Mouse (Mus musculus) heart, embryonic 16.5 days (tissue): ENCODE results near the gene 4931440F15Rik. TPM values are rescaled to one million over a fixed set of nuclear protein-coding genes. Genes with fewer than 3 reads are reported as not detected.
"Not testable (repeated sequence)": the region's sequence is repeated elsewhere in the genome, so short reads cannot be mapped to it uniquely, and the experiment has no call there.

ENCODE experiments used
- ATAC-seq: fragments of 200-750 bp; cut with Nextera tagmentation; replicated peaks from 2 replicates; pipeline ENCODE4 v1.8.0; 2017; ENCODE audit warnings: moderate number of reproducible peaks; ENCODE audit not compliant: insufficient read depth, low FRiP score; ENCODE audit errors: extremely low read depth
- H3K27ac ChIP-seq: fragments of 300-500 bp; sonication (generic); 2 replicates; pipeline ENCODE4 v1.5.1; 2014; ENCODE audit warnings: mild to moderate bottlenecking, low read length, control low read depth, moderate library complexity
- H3K27me3 ChIP-seq: fragments of 300-500 bp; sonication (generic); 2 replicates; pipeline ENCODE4 v1.6.1; 2014; ENCODE audit warnings: low read length, mixed read lengths; ENCODE audit not compliant: control insufficient read depth, insufficient read depth
- H3K36me3 ChIP-seq: fragments of 300-500 bp; sonication (generic); 2 replicates; pipeline ENCODE4 v1.6.1; 2014; ENCODE audit not compliant: control insufficient read depth, insufficient read depth
- H3K4me1 ChIP-seq: fragments of 300-500 bp; sonication (generic); 2 replicates; pipeline ENCODE4 v1.6.1; 2014; ENCODE audit warnings: low read length, mixed read lengths; ENCODE audit not compliant: control insufficient read depth, insufficient read depth
- H3K4me2 ChIP-seq: fragments of 300-500 bp; sonication (generic); 2 replicates; pipeline ENCODE4 v1.6.1; 2014; ENCODE audit warnings: low read depth, mild to moderate bottlenecking, control low read depth, low read length
- H3K4me3 ChIP-seq: fragments of 300-500 bp; sonication (generic); 2 replicates; pipeline ENCODE4 v1.5.1; 2014; ENCODE audit warnings: mild to moderate bottlenecking, control low read depth, low read length
- H3K9ac ChIP-seq: fragments of 300-500 bp; sonication (generic); 2 replicates; pipeline ENCODE4 v1.6.1; 2014; ENCODE audit warnings: low read length, control low read depth
- H3K9me3 ChIP-seq: fragments of 300-500 bp; sonication (generic); replicated peaks from 2 replicates; pipeline ENCODE4 v1.6.1; 2016; ENCODE audit warnings: low read length; ENCODE audit not compliant: control insufficient read depth
- WGBS: fragments of 180-500 bp; shearing (Covaris S2); extraction: QIAGEN DNeasy Blood & Tissue Kit; methylation state at CpG from one replicate; pipeline ENCODE4 v1.1.7; 2014; 5-methylcytosine and 5-hydroxymethylcytosine counted together
- polyA plus RNA-seq: library from polyadenylated mRNA; unstranded; fragments of >200 nt; fragmentation: Nextera tagmentation; extraction: Ambion mirVana; gene quantifications from 2 replicates; pipeline ENCODE4 v1.2.1, GENCODE M21; 2015

Gene 4931440F15Rik
- polyA plus RNA-seq, 1 experiment from 2014 or later: 0.18 TPM

DNA sequence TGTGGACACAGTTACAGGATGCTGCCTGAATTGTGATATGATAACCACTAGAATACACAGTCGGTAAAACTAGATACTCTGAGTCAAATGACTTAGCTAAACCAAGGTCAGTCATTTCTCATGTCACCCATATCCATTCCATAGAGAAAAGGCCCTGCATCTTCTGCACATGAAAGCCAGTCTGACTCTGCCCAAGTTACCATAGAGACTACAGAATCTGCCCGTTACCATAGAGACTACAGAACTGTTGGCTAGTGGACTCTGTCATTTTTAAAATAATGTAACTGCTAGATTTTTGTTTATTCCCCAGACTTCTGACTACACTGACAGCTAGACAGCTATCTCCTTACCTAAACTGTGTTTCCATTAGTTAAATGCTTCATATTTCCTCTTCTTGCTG is 2.3 kb upstream of the 4931440F15Rik start:
- H3K4me2 ChIP-seq: no peak overlapping the region
- 70% methylated on average over 2 of the region's 2 CpGs for WGBS
- ATAC-seq: no peak
- no peaks in the 10 kb centered on the region for H3K36me3 ChIP-seq
- H3K9me3 ChIP-seq: no peaks in the 10 kb centered on the region
- H3K9ac ChIP-seq: no peak overlapping the region
- H3K4me1 ChIP-seq: peaks cover 5% of the 10 kb centered on the region
- H3K27me3 ChIP-seq: 0 out of 2 replicates have a peak, but pooled peaks cover 4% of the 10 kb centered on the region
- H3K27ac ChIP-seq: no peak overlapping the region
- H3K4me3 ChIP-seq: no peak overlapping the region

DNA sequence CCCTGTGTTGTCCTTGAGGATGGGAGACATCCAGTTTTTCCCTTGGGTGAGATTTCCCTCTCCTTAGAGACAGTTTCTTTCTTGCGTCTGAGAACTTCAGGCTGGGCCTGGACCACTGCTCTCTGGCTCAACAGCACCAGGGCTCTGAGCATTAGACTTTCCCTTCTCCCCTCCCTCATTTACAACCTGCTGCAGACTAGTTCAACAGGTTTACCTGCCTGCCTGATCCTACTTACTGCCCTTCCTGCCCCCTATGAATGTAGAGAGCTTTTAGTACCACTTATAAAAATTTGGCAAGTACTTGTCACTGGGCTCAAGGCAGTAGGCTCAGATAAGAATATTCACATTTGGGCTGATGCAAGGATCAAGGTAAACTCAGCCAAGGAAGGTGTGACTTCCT is 533 bp upstream of the 4931440F15Rik start:
- Histone ChIP-seq H3K9ac (no peak overlapping the region), H3K27ac (no peak overlapping the region), H3K36me3 (no peaks in the 10 kb centered on the region), H3K9me3 (no peaks in the 10 kb centered on the region), H3K4me1 (peaks cover 5% of the 10 kb centered on the region), H3K27me3 (0 out of 2 replicates have a peak, but pooled peaks cover 4% of the 10 kb centered on the region), H3K4me3 (no peak overlapping the region), H3K4me2 (no peak overlapping the region)
- WGBS: 83% methylated on average over 1 of the region's 1 CpGs
- no peak for ATAC-seq

DNA sequence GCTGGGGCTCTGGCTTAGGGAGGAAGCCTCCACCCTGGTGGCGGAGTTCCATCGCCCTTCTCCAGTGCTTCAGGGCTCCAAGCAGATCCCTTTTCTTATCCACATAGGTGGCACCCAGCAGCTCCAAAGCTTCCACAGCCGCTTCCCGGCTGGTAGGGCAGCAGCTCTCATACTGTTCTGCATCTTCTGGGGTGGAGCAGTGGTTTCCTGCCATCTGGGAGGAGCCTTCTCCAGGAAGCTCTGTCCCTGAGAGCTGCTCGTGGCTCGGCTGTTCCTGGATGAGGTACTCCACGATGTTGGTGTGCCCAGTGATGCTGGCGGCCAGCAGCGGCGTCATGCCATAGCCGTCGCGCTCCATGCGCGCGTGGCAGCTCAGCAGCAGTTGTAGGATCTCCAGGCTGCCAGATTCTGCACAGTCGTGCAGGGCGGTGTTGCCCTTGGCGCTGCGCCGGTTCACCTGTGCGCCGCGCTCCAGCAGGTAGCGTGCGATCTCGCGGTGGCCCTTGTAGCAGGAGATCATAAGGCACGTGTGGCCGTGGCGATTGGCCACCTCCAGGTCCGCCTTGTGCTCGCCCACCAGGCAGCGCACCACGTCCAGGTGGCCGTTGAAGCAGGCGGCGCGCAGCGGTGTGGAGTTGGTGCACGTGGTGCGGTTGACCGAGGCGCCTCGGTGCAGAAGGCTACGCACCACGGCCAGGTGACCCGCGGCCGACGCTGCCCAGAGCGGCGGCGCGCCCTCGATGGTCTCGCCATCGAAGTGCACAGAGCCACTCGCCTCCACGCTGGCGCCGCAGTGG is 796 bp downstream of the 4931440F15Rik start:
- Histone ChIP-seq H3K4me3 (peak overlapping the region; percentile 44), H3K9ac (peak overlapping the region; percentile 49), H3K4me2 (peak overlapping the region; percentile 71)
- peak; percentile 24; the same call in 1 of the 2 replicates for ATAC-seq
- H3K4me1 ChIP-seq, H3K9me3 ChIP-seq, H3K27me3 ChIP-seq, H3K36me3 ChIP-seq, H3K27ac ChIP-seq: not testable (repeated sequence)
- WGBS: 9% methylated on average over 57 of the region's 62 CpGs

DNA sequence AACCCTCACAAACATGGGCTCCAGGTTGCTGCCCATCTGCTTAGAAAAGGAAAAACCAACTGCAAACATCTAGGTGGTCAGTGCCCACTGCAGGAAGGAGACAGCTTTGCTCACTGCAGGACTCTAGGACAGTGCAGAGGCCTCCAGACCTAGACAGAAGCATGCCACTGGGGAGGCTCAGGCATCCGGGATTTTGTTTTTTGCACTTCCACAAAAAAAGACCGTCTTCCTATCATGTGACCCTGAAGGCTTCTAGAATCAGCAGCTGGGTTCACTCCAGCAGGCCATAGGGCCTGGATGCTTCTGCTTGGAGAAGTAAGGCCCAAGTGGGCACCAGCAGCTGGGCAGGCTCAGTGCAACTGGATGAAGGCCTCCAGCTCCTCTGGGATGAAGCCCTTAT is 2.3 kb downstream of the 4931440F15Rik start:
- Histone ChIP-seq H3K36me3 (no peaks in the 10 kb centered on the region), H3K9me3 (no peaks in the 10 kb centered on the region), H3K4me3 (no peak overlapping the region), H3K4me1 (peaks cover 5% of the 10 kb centered on the region), H3K27me3 (0 out of 2 replicates have a peak, but pooled peaks cover 4% of the 10 kb centered on the region), H3K4me2 (no peak overlapping the region), H3K27ac (no peak overlapping the region), H3K9ac (no peak overlapping the region)
- 84% methylated on average over 2 of the region's 2 CpGs for WGBS
- ATAC-seq: no peak

DNA sequence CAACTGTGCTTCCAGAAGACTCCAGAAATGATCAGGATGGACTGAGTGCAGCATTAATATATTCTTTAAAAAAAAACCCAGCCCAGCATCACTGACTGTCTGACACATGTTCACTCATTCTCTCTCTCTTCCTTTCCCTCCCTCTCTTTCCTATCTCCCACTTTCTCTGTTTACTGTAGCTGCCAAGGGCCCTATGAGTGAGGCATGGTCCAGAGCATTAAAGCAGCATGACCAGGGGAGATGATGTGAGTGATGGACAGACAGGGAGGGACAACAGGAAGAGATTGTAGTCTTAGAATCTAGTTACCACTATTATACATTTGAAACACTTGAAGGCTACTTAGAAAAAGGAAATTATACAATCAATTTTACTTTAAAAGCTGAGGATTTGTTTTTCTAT is 9.8 kb downstream of the 4931440F15Rik start:
- H3K9ac ChIP-seq: no peak overlapping the region
- H3K9me3 ChIP-seq: no peaks in the 10 kb centered on the region
- H3K27ac ChIP-seq: no peak overlapping the region
- H3K36me3 ChIP-seq: no peaks in the 10 kb centered on the region
- no peak for ATAC-seq
- peaks cover 5% of the 10 kb centered on the region for H3K4me1 ChIP-seq
- no peak overlapping the region for H3K4me3 ChIP-seq
- H3K27me3 ChIP-seq: no peaks in the 10 kb centered on the region
- no peak overlapping the region for H3K4me2 ChIP-seq

DNA sequence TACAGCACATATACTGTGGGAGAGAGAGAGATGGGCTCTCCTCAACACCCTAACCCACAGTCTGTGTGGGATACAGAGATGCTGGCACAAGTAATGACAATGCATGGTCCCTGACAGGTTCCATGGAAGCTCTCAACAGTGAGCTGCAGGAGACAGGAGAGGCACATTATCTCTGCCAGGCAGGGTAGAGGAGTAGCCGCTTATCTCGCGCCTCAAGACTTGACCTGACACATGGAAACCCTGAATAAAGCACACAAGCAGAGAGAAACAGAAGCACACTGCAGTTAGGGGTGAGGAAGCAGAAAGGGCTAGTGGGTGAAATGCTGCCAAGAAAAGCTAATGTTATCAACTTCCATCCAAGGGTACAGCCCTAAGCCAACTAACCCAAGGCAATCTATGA is 10.2 kb downstream of the 4931440F15Rik start:
- H3K9ac ChIP-seq: no peak overlapping the region
- no peaks in the 10 kb centered on the region for H3K27me3 ChIP-seq
- no peak overlapping the region for H3K4me3 ChIP-seq
- no peaks in the 10 kb centered on the region for H3K36me3 ChIP-seq
- 26% methylated on average over 3 of the region's 3 CpGs for WGBS
- no peak; the same call in 1 of the 2 replicates for ATAC-seq
- no peak overlapping the region for H3K4me2 ChIP-seq
- no peaks in the 10 kb centered on the region for H3K9me3 ChIP-seq
- H3K4me1 ChIP-seq: peaks cover 5% of the 10 kb centered on the region
- peak overlapping the region; percentile 18; the same call in 1 of the 2 replicates for H3K27ac ChIP-seq

DNA sequence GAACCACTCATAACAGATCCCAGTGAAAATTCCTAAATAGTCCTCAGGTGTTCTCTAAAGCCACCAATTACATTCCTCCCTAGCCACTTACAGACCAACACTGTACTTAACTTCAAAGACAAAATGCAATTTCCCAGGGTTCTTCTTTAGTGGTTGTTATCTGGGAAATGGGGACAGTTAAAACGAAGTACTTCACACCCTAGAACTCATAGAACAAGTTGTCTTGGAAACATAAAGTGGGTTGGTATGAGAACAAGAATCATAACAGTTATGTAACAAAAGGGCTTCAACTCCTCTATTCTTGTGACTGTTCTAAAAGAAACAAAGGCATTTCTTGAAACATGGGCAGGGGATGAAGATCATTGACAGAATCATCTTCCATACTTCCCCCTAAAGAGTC is 12.2 kb downstream of the 4931440F15Rik start:
- 84% methylated on average over 1 of the region's 1 CpGs for WGBS
- no peak overlapping the region for H3K27ac ChIP-seq
- no peaks in the 10 kb centered on the region for H3K9me3 ChIP-seq
- no peak overlapping the region for H3K4me2 ChIP-seq
- no peaks in the 10 kb centered on the region for H3K36me3 ChIP-seq
- no peak overlapping the region for H3K4me3 ChIP-seq
- peaks cover 17% of the 10 kb centered on the region for H3K4me1 ChIP-seq
- ATAC-seq: no peak
- H3K27me3 ChIP-seq: no peaks in the 10 kb centered on the region
- H3K9ac ChIP-seq: no peak overlapping the region

DNA sequence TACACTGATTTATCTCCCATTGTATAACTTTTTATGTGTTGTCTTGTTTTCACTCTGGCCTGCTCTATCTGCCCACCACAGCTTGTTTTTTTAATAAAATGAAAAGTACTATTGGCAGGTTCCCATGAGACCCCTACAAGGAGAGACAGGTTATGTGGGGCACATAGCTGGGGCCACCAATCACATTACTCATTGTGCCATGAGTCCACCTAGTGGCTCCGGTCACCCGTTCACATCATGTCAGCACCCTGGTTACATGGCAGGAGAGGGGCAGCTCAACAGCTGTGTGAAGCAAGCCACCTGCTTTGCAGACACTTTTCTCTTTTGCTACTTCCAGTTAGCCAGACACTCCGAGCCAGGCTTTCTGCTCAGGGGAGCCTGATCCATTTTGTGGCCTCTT is 13.0 kb downstream of the 4931440F15Rik start:
- no peak overlapping the region for H3K9ac ChIP-seq
- H3K4me3 ChIP-seq: no peak overlapping the region
- 43% methylated on average over 3 of the region's 3 CpGs for WGBS
- no peak for ATAC-seq
- H3K4me1 ChIP-seq: peaks cover 22% of the 10 kb centered on the region
- H3K36me3 ChIP-seq: no peaks in the 10 kb centered on the region
- H3K27me3 ChIP-seq: no peaks in the 10 kb centered on the region
- H3K4me2 ChIP-seq: no peak overlapping the region
- H3K27ac ChIP-seq: no peak overlapping the region
- H3K9me3 ChIP-seq: no peaks in the 10 kb centered on the region

DNA sequence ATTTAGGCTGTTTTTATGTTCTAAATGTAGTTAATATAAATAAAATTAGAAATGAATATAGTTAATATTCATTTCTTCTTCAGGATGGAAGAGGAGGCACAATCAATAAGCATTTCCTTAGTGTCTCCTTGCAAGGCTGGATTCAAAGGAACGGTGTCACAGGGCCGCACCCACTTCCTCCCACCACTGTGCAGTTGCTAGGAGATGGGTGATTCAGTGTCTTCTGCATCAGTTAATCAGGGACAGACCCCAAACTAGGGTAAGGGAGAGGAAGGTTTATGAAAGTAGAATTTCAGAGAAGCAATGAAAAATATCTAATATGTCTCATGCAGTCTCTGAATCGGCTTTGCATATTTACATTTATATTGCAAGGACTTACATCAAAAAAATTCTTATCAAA is 15.1 kb downstream of the 4931440F15Rik start:
- ATAC-seq: no peak
- Histone ChIP-seq H3K36me3 (no peaks in the 10 kb centered on the region), H3K4me1 (peaks cover 24% of the 10 kb centered on the region), H3K27ac (no peak overlapping the region), H3K27me3 (no peaks in the 10 kb centered on the region), H3K9me3 (no peaks in the 10 kb centered on the region), H3K9ac (no peak overlapping the region), H3K4me2 (no peak overlapping the region), H3K4me3 (no peak overlapping the region)
- WGBS: 89% methylated on average over 3 of the region's 3 CpGs
